Mouse (Mus musculus) thymus, adult 2 months (tissue): ENCODE measurements around the gene Inpp5f.

Experiments used
- CTCF ChIP-seq: fragments of 200-500 bp; IDR thresholded peaks from 2 replicates; pipeline ENCODE4 v1.5.1; 2012; ENCODE audit warnings: mild to moderate bottlenecking, control low read depth, low read length, moderate library complexity, borderline replicate concordance; ENCODE audit not compliant: control insufficient read depth, poor library complexity, insufficient read depth; ENCODE audit errors: extremely low read depth
- POLR2A ChIP-seq: fragments of 200-500 bp; IDR thresholded peaks from 2 replicates; pipeline ENCODE4 v1.6.1; 2012; ENCODE audit warnings: mild to moderate bottlenecking, low read length, control low read depth, moderate library complexity; ENCODE audit not compliant: control insufficient read depth, poor library complexity, insufficient read depth; ENCODE audit errors: extremely low read depth

GRCm38 (mm10) chr7:128689347-128689746, 78.2 kb downstream of the Inpp5f start:
- TF ChIP-seq CTCF (no peak), POLR2A (no peak)
